ENCODE assay signal across 9 mouse cellular contexts in the genomic region with DNA sequence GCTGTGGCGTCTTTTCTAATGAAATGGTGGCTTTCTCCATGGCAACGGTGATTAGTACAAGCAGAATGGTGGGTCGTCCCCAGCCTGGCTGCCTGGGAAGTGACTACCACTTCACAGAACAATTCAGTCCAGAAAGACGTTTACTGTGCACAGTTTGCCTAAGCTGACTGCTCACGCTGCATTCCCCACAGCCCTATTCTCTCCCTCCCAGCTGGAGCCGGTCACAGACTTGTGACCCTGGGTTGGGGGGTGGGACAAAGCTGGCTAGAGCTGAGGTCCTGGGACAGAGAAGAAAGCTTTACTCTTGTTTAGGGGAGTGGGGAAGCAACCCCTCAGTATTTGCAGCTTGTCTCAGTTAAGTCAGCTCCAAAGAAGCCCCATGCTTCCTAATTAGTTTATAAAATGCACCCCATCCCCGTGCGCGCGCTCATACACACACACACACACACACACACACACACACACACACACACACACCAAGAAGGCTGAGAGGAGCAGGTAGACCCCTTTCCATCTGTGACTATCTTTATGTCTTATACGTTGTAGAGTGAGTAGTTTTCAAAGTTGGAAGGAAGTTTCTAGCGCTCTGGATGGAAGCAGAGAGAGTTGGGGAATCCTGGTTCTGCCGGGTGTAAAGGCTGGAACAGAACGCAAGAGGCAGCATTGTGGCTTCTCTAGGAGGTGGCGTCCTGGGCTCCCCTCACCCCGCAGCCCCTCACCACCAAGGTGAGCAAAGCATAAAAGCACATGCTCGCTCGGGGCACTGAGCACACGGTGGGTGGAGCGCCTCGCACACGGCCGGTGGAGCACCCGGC.
DNase-seq lines count a peak whose midpoint lies in the region; ATAC-seq lines count a peak whose summit lies in the region.
"Had no signal": no experiment of that assay in that cellular context is flagged by ENCODE, and none has a peak within 500 bp of the region (broad histone marks: within the 10 kb centered on the region; RNA-seq: fewer than 3 reads in every experiment).

No protein-coding gene starts in this region.

- peak overlapping the region; percentile 36 for H3K4me2 ChIP-seq in kidney, embryonic 16.5 days (replicated peaks; ENCODE audit: low read depth, low read length)
- H3K4me2 ChIP-seq in midbrain, embryonic 15.5 days: peak overlapping the region; percentile 43

- peaks cover 9% of the 10 kb centered on the region for H3K4me1 ChIP-seq in kidney, embryonic 16.5 days (ENCODE audit: insufficient read depth, low read length)
- peaks cover 46% of the 10 kb centered on the region for H3K4me1 ChIP-seq in hindbrain, embryonic 10.5 days (replicated peaks)
- H3K4me1 ChIP-seq in midbrain, embryonic 15.5 days: peaks cover 30% of the 10 kb centered on the region

- H3K36me3 ChIP-seq in kidney, embryonic 16.5 days (ENCODE audit: insufficient read depth, low read length): no peaks in the 10 kb centered on the region
- peaks cover 19% of the 10 kb centered on the region for H3K36me3 ChIP-seq in hindbrain, embryonic 10.5 days
- no peaks in the 10 kb centered on the region for H3K36me3 ChIP-seq in midbrain, embryonic 15.5 days (replicated peaks)

- peaks cover 5% of the 10 kb centered on the region; the same call in 1 of the 2 replicates for H3K9me3 ChIP-seq in kidney, embryonic 16.5 days (ENCODE audit: low read length)
- peaks cover 23% of the 10 kb centered on the region for H3K9me3 ChIP-seq in hindbrain, embryonic 10.5 days
- no peaks in the 10 kb centered on the region for H3K9me3 ChIP-seq in midbrain, embryonic 15.5 days

- H3K9ac ChIP-seq in kidney, embryonic 16.5 days (replicated peaks; ENCODE audit: low read length): no peak overlapping the region
- no peak overlapping the region for H3K9ac ChIP-seq in midbrain, embryonic 15.5 days

- DNase-seq in kidney, adult 9 months: no peak
- DNase-seq in embryo, embryonic 10.5 days (ENCODE audit: low spot score): peak; percentile 82
- DNase-seq in hindbrain, embryonic 10.5 days (ENCODE audit: low spot score): peak; percentile 83
- DNase-seq in yolk sac, embryonic 10.5 days (ENCODE audit: low spot score): no peak
- DNase-seq in gastrocnemius, postnatal 25 days: no peak
- no peak for DNase-seq in urinary bladder, adult 18-20 months (ENCODE audit: low spot score in 2 of 2)
- DNase-seq: lung, adult 18-20 months had no signal

- no peak overlapping the region for H3K4me3 ChIP-seq in kidney, embryonic 16.5 days (ENCODE audit: low read length)
- peak overlapping the region; percentile 34 for H3K4me3 ChIP-seq in hindbrain, embryonic 10.5 days
- no peak overlapping the region for H3K4me3 ChIP-seq in midbrain, embryonic 15.5 days

- WGBS in kidney, embryonic 16.5 days: 38% methylated on average over 24 of the region's 24 CpGs
- 21% methylated on average over 24 of the region's 24 CpGs for WGBS in hindbrain, embryonic 10.5 days
- 12% methylated on average over 24 of the region's 24 CpGs for WGBS in midbrain, embryonic 15.5 days

- no peak overlapping the region for H3K27ac ChIP-seq in kidney, embryonic 16.5 days (ENCODE audit: low read length)
- peak overlapping the region; percentile 89 for H3K27ac ChIP-seq in hindbrain, embryonic 10.5 days
- H3K27ac ChIP-seq in midbrain, embryonic 15.5 days: no peak overlapping the region

- H3K27me3 ChIP-seq in kidney, embryonic 16.5 days (ENCODE audit: insufficient read depth, low read length): no peaks in the 10 kb centered on the region
- peaks cover 38% of the 10 kb centered on the region for H3K27me3 ChIP-seq in hindbrain, embryonic 10.5 days (ENCODE audit: insufficient read depth, poor library complexity, severe bottlenecking)
- peaks cover 26% of the 10 kb centered on the region for H3K27me3 ChIP-seq in midbrain, embryonic 15.5 days (replicated peaks)

- peak; percentile 54; the same call in 1 of the 2 replicates for ATAC-seq in kidney, embryonic 16.5 days (ENCODE audit: low FRiP score, low TSS enrichment)
- peak; percentile 67 for ATAC-seq in midbrain, embryonic 15.5 days (replicated peaks)

Comparison
In these comparisons a context has a peak if more than half of its experiments do, and no peak if none do; other contexts are left out.
1. DNase-seq: peak in embryo, embryonic 10.5 days (single experiment) and hindbrain, embryonic 10.5 days (single experiment); none in kidney, adult 9 months (single experiment), yolk sac, embryonic 10.5 days (single experiment), gastrocnemius, postnatal 25 days (single experiment) and urinary bladder, adult 18-20 months (0 of 2).